Mouse (Mus musculus) cerebellum, adult 2 months (tissue): Measurements from ENCODE around the gene Pappa.

Experiments
- CTCF ChIP-seq: fragments of 200-500 bp; IDR thresholded peaks from 2 replicates; pipeline ENCODE4 v1.5.1; 2011; ENCODE audit warnings: low read depth, mild to moderate bottlenecking, control low read depth, low read length, moderate library complexity, borderline replicate concordance; ENCODE audit not compliant: insufficient read depth
- POLR2A ChIP-seq: fragments of 200-500 bp; IDR thresholded peaks from 2 replicates; pipeline ENCODE4 v1.6.1; 2011; ENCODE audit warnings: low read length, control low read depth, borderline replicate concordance; ENCODE audit not compliant: insufficient read depth

DNA sequence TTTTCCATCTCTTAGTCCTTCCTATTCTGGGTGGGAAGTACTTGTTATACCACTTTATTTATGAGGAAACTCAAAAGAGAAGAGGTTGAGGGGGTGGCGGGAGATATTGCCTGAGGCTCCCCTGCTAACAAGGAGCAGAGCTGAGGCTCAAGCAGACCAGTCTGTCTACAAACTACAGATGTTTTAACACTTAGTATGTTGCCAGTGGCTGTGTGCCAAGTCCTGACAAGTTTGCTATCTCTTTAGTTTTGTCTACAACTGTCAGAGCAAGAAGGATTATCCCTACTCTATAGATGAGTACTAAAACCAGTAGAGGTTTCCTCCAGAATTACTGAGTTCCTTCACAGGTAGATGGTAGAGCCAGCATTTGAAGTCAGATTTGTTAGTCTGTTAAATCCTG, 23.0 kb downstream of the Pappa start:
- TF ChIP-seq CTCF, result no peak
- no peak for TF ChIP-seq POLR2A
